Mouse (Mus musculus): ENCODE results near the gene Ryr3.

- TF ChIP-seq CTCF (IDR thresholded peaks at IDR 0.05; ENCODE audit: low read depth): no peak
- TF ChIP-seq EP300 (optimal IDR thresholded peaks at IDR 0.05): no peak
These were observed 339.5 kb downstream of the Ryr3 start for GRCm38 (mm10) chr2:112877404-112877803.
